Mouse (Mus musculus): ENCODE data around the gene 1700047I17Rik2.
"Not testable (repeated sequence)": the region's sequence is repeated elsewhere in the genome, so short reads cannot be mapped to it uniquely, and the experiment has no call there.

GRCm38 (mm10) chr12:55261950-55262349 is 62.6 kb downstream of the 1700047I17Rik2 start:
- not testable (repeated sequence) for TF ChIP-seq CTCF (IDR thresholded peaks at IDR 0.05; ENCODE audit: low read depth, low read length); GATA1 (IDR thresholded peaks at IDR 0.05; ENCODE audit: borderline replicate concordance, low read length); TAL1 (conservative IDR thresholded peaks at IDR 0.05; ENCODE audit: low read depth, low read length); POLR2AphosphoS5 (IDR thresholded peaks at IDR 0.05; ENCODE audit: insufficient replicate concordance, low read depth, low read length)

Measured in G1E (cell line).